Mouse (Mus musculus): ENCODE data around the gene Slpi.
"Not testable (repeated sequence)": the region's sequence is repeated elsewhere in the genome, so short reads cannot be mapped to it uniquely, and the experiment has no call there.

Gene Slpi

GRCm38 (mm10) chr2:164377478-164378426, 11.1 kb downstream of the Slpi start:
- DNase-seq (ENCODE audit: low spot score), result no peak

- DNase-seq (ENCODE audit: low spot score), result no peak
Observed at GRCm38 (mm10) chr2:164373187-164373586, 15.7 kb downstream of the Slpi start.

- no peak for DNase-seq (ENCODE audit: low spot score)
Observed at GRCm38 (mm10) chr2:164372408-164373053, 16.4 kb downstream of the Slpi start.

- DNase-seq (ENCODE audit: low spot score), result no peak
Observed at GRCm38 (mm10) chr2:164371371-164371770, 17.5 kb downstream of the Slpi start.

- DNase-seq (ENCODE audit: low spot score), result no peak
Observed at GRCm38 (mm10) chr2:164368620-164369105, 20.2 kb downstream of the Slpi start.

GRCm38 (mm10) chr2:164366947-164367346, 21.9 kb downstream of the Slpi start:
- DNase-seq (ENCODE audit: low spot score), result no peak

GRCm38 (mm10) chr2:164360974-164361657, 27.8 kb downstream of the Slpi start:
- DNase-seq (ENCODE audit: low spot score), result no peak

GRCm38 (mm10) chr2:164359668-164360067, 29.2 kb downstream of the Slpi start:
- DNase-seq (ENCODE audit: low spot score), result no peak

GRCm38 (mm10) chr2:164359031-164359430, 29.9 kb downstream of the Slpi start:
- no peak for DNase-seq (ENCODE audit: low spot score)

GRCm38 (mm10) chr2:164358373-164358772, 30.5 kb downstream of the Slpi start:
- DNase-seq (ENCODE audit: low spot score), result no peak

- no peak for DNase-seq (ENCODE audit: low spot score)
Observed at GRCm38 (mm10) chr2:164356177-164356967, 32.5 kb downstream of the Slpi start.

- no peak for DNase-seq (ENCODE audit: low spot score)
Observed at GRCm38 (mm10) chr2:164353356-164353755, 35.5 kb downstream of the Slpi start.

- no peak for DNase-seq (ENCODE audit: low spot score)
Observed at GRCm38 (mm10) chr2:164352697-164353096, 36.2 kb downstream of the Slpi start.

GRCm38 (mm10) chr2:164348980-164349379, 39.9 kb downstream of the Slpi start:
- DNase-seq (ENCODE audit: low spot score), result no peak

GRCm38 (mm10) chr2:164347697-164348096, 41.2 kb downstream of the Slpi start:
- DNase-seq (ENCODE audit: low spot score), result not testable (repeated sequence)

GRCm38 (mm10) chr2:164343732-164344131, 45.2 kb downstream of the Slpi start:
- not testable (repeated sequence) for DNase-seq (ENCODE audit: low spot score)

GRCm38 (mm10) chr2:164332440-164332839, 56.5 kb downstream of the Slpi start, which contains the start of gene Svs5:
TSS of gene Svs5 (plus strand) at chr2:164332740.
- DNase-seq (ENCODE audit: low spot score), result not testable (repeated sequence)

- DNase-seq (ENCODE audit: low spot score), result no peak
Observed at GRCm38 (mm10) chr2:164320983-164321382, 67.9 kb downstream of the Slpi start.

GRCm38 (mm10) chr2:164316451-164316850, 72.4 kb downstream of the Slpi start, which contains the start of gene Svs6:
TSS of gene Svs6 (plus strand) at chr2:164316751.
- DNase-seq (ENCODE audit: low spot score), result not testable (repeated sequence)

GRCm38 (mm10) chr2:164315460-164315859, 73.4 kb downstream of the Slpi start:
- not testable (repeated sequence) for DNase-seq (ENCODE audit: low spot score)

- no peak for DNase-seq (ENCODE audit: low spot score)
Observed at GRCm38 (mm10) chr2:164312599-164312998, 76.3 kb downstream of the Slpi start.
